Mouse (Mus musculus): ENCODE measurements at regions not wholly inside any gene's neighbourhood (a gene's known extent, or its start where the extent isn't known, plus 50 kb on each side); places are given as distances from the start of the nearest gene placed in this dataset.

GRCm38 (mm10) chr15:42311166-42311565, 2177.0 kb downstream of the 9330182O14Rik start:
- H3K27ac ChIP-seq (replicated peaks), result no peak overlapping the region
- H3K27me3 ChIP-seq, result no peaks in the 10 kb centered on the region
- 52% methylated on average over 4 of the region's 4 CpGs for WGBS (ENCODE audit: insufficient replicate concordance)
- H3K4me1 ChIP-seq (replicated peaks), result no peaks in the 10 kb centered on the region
- no peaks in the 10 kb centered on the region for H3K36me3 ChIP-seq (replicated peaks)
- H3K4me2 ChIP-seq, result no peak overlapping the region
- H3K9ac ChIP-seq, result no peak overlapping the region
- H3K9me3 ChIP-seq (replicated peaks), result no peaks in the 10 kb centered on the region
- no peak overlapping the region for H3K4me3 ChIP-seq (replicated peaks)
- no peak for ATAC-seq (ENCODE audit: insufficient read depth)

GRCm38 (mm10) chr15:42320349-42320748, 2186.2 kb downstream of the 9330182O14Rik start:
- Histone ChIP-seq H3K4me3 (replicated peaks) (no peak overlapping the region), H3K36me3 (replicated peaks) (no peaks in the 10 kb centered on the region), H3K9ac (no peak overlapping the region), H3K9me3 (replicated peaks) (no peaks in the 10 kb centered on the region), H3K27me3 (no peaks in the 10 kb centered on the region), H3K4me2 (no peak overlapping the region), H3K27ac (replicated peaks) (no peak overlapping the region), H3K4me1 (replicated peaks) (no peaks in the 10 kb centered on the region)
- WGBS (ENCODE audit: insufficient replicate concordance), result 82% methylated on average over 1 of the region's 1 CpGs
- no peak for ATAC-seq (ENCODE audit: insufficient read depth)

GRCm38 (mm10) chr15:42322940-42323339, 2188.8 kb downstream of the 9330182O14Rik start:
- 19% methylated on average over 1 of the region's 1 CpGs for WGBS (ENCODE audit: insufficient replicate concordance)
- ATAC-seq (ENCODE audit: insufficient read depth), result no peak

GRCm38 (mm10) chr15:42325221-42325620, 2191.1 kb downstream of the 9330182O14Rik start:
- WGBS (ENCODE audit: insufficient replicate concordance), result 66% methylated on average over 4 of the region's 4 CpGs
- Histone ChIP-seq H3K4me1 (replicated peaks) (no peaks in the 10 kb centered on the region), H3K4me3 (replicated peaks) (no peak overlapping the region), H3K9ac (no peak overlapping the region), H3K9me3 (replicated peaks) (no peaks in the 10 kb centered on the region), H3K36me3 (replicated peaks) (no peaks in the 10 kb centered on the region), H3K4me2 (no peak overlapping the region), H3K27me3 (no peaks in the 10 kb centered on the region), H3K27ac (replicated peaks) (no peak overlapping the region)
- ATAC-seq (ENCODE audit: insufficient read depth), result no peak

More at GRCm38 (mm10) chr15:42322940-42323339, 2188.8 kb downstream of the 9330182O14Rik start:
- Histone ChIP-seq H3K4me3 (replicated peaks) (no peak overlapping the region), H3K36me3 (replicated peaks) (no peaks in the 10 kb centered on the region), H3K9ac (no peak overlapping the region), H3K9me3 (replicated peaks) (no peaks in the 10 kb centered on the region), H3K4me1 (replicated peaks) (no peaks in the 10 kb centered on the region), H3K27ac (replicated peaks) (no peak overlapping the region), H3K4me2 (no peak overlapping the region), H3K27me3 (no peaks in the 10 kb centered on the region)

- no peaks in the 10 kb centered on the region for H3K36me3 ChIP-seq (replicated peaks)
Observed at GRCm38 (mm10) chr15:42328535-42328934, 2194.4 kb downstream of the 9330182O14Rik start.

GRCm38 (mm10) chr15:42329742-42330141, 2195.6 kb downstream of the 9330182O14Rik start:
- Histone ChIP-seq H3K4me3 (replicated peaks) (no peak overlapping the region), H3K4me1 (replicated peaks) (no peaks in the 10 kb centered on the region), H3K27ac (replicated peaks) (no peak overlapping the region), H3K27me3 (no peaks in the 10 kb centered on the region), H3K36me3 (replicated peaks) (no peaks in the 10 kb centered on the region), H3K4me2 (no peak overlapping the region), H3K9ac (no peak overlapping the region), H3K9me3 (replicated peaks) (no peaks in the 10 kb centered on the region)
- 56% methylated on average over 4 of the region's 4 CpGs for WGBS (ENCODE audit: insufficient replicate concordance)
- no peak for ATAC-seq (ENCODE audit: insufficient read depth)

More at GRCm38 (mm10) chr15:42328535-42328934, 2194.4 kb downstream of the 9330182O14Rik start:
- Histone ChIP-seq H3K4me2 (no peak overlapping the region), H3K4me3 (replicated peaks) (no peak overlapping the region), H3K9me3 (replicated peaks) (no peaks in the 10 kb centered on the region), H3K4me1 (replicated peaks) (no peaks in the 10 kb centered on the region), H3K27me3 (no peaks in the 10 kb centered on the region), H3K27ac (replicated peaks) (no peak overlapping the region), H3K9ac (no peak overlapping the region)
- 76% methylated on average over 6 of the region's 6 CpGs for WGBS (ENCODE audit: insufficient replicate concordance)
- ATAC-seq (ENCODE audit: insufficient read depth), result no peak

GRCm38 (mm10) chr15:42333642-42334041, 2199.5 kb downstream of the 9330182O14Rik start:
- H3K27ac ChIP-seq (replicated peaks), result no peak overlapping the region
- H3K9me3 ChIP-seq (replicated peaks), result no peaks in the 10 kb centered on the region
- no peak overlapping the region for H3K4me2 ChIP-seq
- no peaks in the 10 kb centered on the region for H3K27me3 ChIP-seq
- H3K4me1 ChIP-seq (replicated peaks), result no peaks in the 10 kb centered on the region
- ATAC-seq (ENCODE audit: insufficient read depth), result no peak
- no peaks in the 10 kb centered on the region for H3K36me3 ChIP-seq (replicated peaks)
- H3K9ac ChIP-seq, result no peak overlapping the region
- WGBS (ENCODE audit: insufficient replicate concordance), result 76% methylated on average over 6 of the region's 6 CpGs
- H3K4me3 ChIP-seq (replicated peaks), result no peak overlapping the region

- no peaks in the 10 kb centered on the region for H3K9me3 ChIP-seq (replicated peaks)
- no peaks in the 10 kb centered on the region for H3K4me1 ChIP-seq (replicated peaks)
- no peak overlapping the region for H3K9ac ChIP-seq
- no peaks in the 10 kb centered on the region for H3K36me3 ChIP-seq (replicated peaks)
- ATAC-seq (ENCODE audit: insufficient read depth), result no peak
- H3K4me2 ChIP-seq, result no peak overlapping the region
- 60% methylated on average over 3 of the region's 3 CpGs for WGBS (ENCODE audit: insufficient replicate concordance)
- H3K27me3 ChIP-seq, result no peaks in the 10 kb centered on the region
- no peak overlapping the region for H3K4me3 ChIP-seq (replicated peaks)
- H3K27ac ChIP-seq (replicated peaks), result no peak overlapping the region
Observed at GRCm38 (mm10) chr15:42346131-42346530, 2212.0 kb downstream of the 9330182O14Rik start.

- H3K9ac ChIP-seq, result no peak overlapping the region
- no peaks in the 10 kb centered on the region for H3K27me3 ChIP-seq
- H3K4me3 ChIP-seq (replicated peaks), result no peak overlapping the region
- no peaks in the 10 kb centered on the region for H3K36me3 ChIP-seq (replicated peaks)
- no peaks in the 10 kb centered on the region for H3K9me3 ChIP-seq (replicated peaks)
- no peaks in the 10 kb centered on the region for H3K4me1 ChIP-seq (replicated peaks)
- ATAC-seq (ENCODE audit: insufficient read depth), result no peak
- H3K4me2 ChIP-seq, result no peak overlapping the region
- H3K27ac ChIP-seq (replicated peaks), result no peak overlapping the region
Observed at GRCm38 (mm10) chr15:42361871-42362270, 2227.7 kb downstream of the 9330182O14Rik start.

GRCm38 (mm10) chr15:42364979-42365378, 2230.8 kb downstream of the 9330182O14Rik start:
- Histone ChIP-seq H3K27ac (replicated peaks) (no peak overlapping the region), H3K9ac (no peak overlapping the region), H3K4me1 (replicated peaks) (no peaks in the 10 kb centered on the region), H3K27me3 (no peaks in the 10 kb centered on the region), H3K4me2 (no peak overlapping the region), H3K9me3 (replicated peaks) (no peaks in the 10 kb centered on the region), H3K36me3 (replicated peaks) (no peaks in the 10 kb centered on the region), H3K4me3 (replicated peaks) (no peak overlapping the region)
- WGBS (ENCODE audit: insufficient replicate concordance), result 68% methylated on average over 1 of the region's 1 CpGs
- no peak for ATAC-seq (ENCODE audit: insufficient read depth)

- Histone ChIP-seq H3K9me3 (replicated peaks) (no peaks in the 10 kb centered on the region), H3K36me3 (replicated peaks) (no peaks in the 10 kb centered on the region), H3K4me2 (no peak overlapping the region), H3K4me1 (replicated peaks) (no peaks in the 10 kb centered on the region), H3K27me3 (no peaks in the 10 kb centered on the region), H3K4me3 (replicated peaks) (no peak overlapping the region), H3K27ac (replicated peaks) (no peak overlapping the region), H3K9ac (no peak overlapping the region)
- WGBS (ENCODE audit: insufficient replicate concordance), result 60% methylated on average over 3 of the region's 3 CpGs
- no peak for ATAC-seq (ENCODE audit: insufficient read depth)
Observed at GRCm38 (mm10) chr15:42366796-42367195, 2232.6 kb downstream of the 9330182O14Rik start.

- H3K9ac ChIP-seq, result no peak overlapping the region
- H3K4me1 ChIP-seq (replicated peaks), result no peaks in the 10 kb centered on the region
- no peak overlapping the region for H3K27ac ChIP-seq (replicated peaks)
- no peak overlapping the region for H3K4me3 ChIP-seq (replicated peaks)
- ATAC-seq (ENCODE audit: insufficient read depth), result no peak
- no peaks in the 10 kb centered on the region for H3K27me3 ChIP-seq
- H3K9me3 ChIP-seq (replicated peaks), result no peaks in the 10 kb centered on the region
- no peaks in the 10 kb centered on the region for H3K36me3 ChIP-seq (replicated peaks)
- H3K4me2 ChIP-seq, result no peak overlapping the region
Observed at GRCm38 (mm10) chr15:42369603-42370002, 2235.4 kb downstream of the 9330182O14Rik start.
